Comparison of ENCODE assay signal across 9 mouse cellular contexts in the genomic region with DNA sequence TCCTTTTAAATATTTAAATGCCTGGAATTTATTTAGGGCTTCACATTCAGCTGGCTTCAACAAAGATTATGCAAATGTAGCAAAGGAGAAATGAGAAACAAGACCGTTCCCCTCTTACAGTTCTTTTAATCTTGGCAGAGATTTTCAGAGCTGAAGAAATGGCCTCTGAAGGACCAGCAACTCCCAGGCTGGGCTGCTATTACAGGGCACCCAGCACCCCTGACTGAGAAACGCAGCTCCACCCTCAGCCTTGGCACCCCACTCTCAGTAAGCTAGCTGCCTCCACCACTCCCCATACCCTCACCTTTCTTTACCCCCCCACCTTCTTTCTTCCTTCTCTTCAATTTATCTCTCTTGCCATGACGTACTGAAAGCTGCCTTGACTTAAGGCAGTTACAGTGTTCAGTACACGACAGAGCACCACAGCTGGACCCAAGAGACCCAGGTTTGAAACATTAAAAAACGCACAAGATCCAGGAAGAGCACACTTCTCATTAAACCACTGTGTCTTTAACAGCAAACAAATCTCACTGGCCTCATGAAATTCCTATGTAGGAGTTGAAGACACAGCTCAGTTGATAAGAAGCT. TPM values are rescaled to one million over a fixed set of nuclear protein-coding genes. Genes with fewer than 3 reads are reported as not detected.
DNase-seq lines count a peak whose midpoint lies in the region; ATAC-seq and TF ChIP-seq lines count a peak whose summit lies in the region.
"Had no signal": no experiment of that assay in that cellular context is flagged by ENCODE, and none has a peak within 500 bp of the region (broad histone marks: within the 10 kb centered on the region; RNA-seq: fewer than 3 reads in every experiment).

No protein-coding gene starts in this region.

- 63% methylated on average over 5 of the region's 5 CpGs for WGBS in kidney, embryonic 14.5 days
- 34% methylated on average over 5 of the region's 5 CpGs for WGBS in embryonic facial prominence, embryonic 14.5 days
- WGBS in hindbrain, embryonic 15.5 days = 25% methylated on average over 5 of the region's 5 CpGs
- WGBS in midbrain, postnatal 0 days = 17% methylated on average over 5 of the region's 5 CpGs

- DNase-seq in kidney, postnatal 4 days = no peak
- DNase-seq in embryonic facial prominence, embryonic 14.5 days (ENCODE audit: low spot score) = no peak
- no peak for DNase-seq in midbrain, postnatal 0 days (ENCODE audit: low spot score)
- DNase-seq in B cell, adult 2 months = no peak
- no peak for DNase-seq in thymus, postnatal 10 days (ENCODE audit: low spot score in 2 of 2)

- H3K27ac ChIP-seq in kidney, embryonic 14.5 days (ENCODE audit: low read depth, low read length) = peak overlapping the region; percentile 12; the same call in 1 of the 2 replicates
- peak overlapping the region; percentile 69 for H3K27ac ChIP-seq in embryonic facial prominence, embryonic 14.5 days (replicated peaks; ENCODE audit: low read depth, low read length)
- peak overlapping the region; percentile 82 for H3K27ac ChIP-seq in hindbrain, embryonic 15.5 days (replicated peaks)
- peak overlapping the region; percentile 40 for H3K27ac ChIP-seq in midbrain, postnatal 0 days (ENCODE audit: low read depth, low read length)

- H3K4me2 ChIP-seq in kidney, embryonic 14.5 days (replicated peaks; ENCODE audit: low read depth, low read length) = peak overlapping the region; percentile 37; the same call in 1 of the 2 replicates
- H3K4me2 ChIP-seq in embryonic facial prominence, embryonic 14.5 days (ENCODE audit: low read depth, low read length) = peak overlapping the region; percentile 44
- H3K4me2 ChIP-seq in hindbrain, embryonic 15.5 days = peak overlapping the region; percentile 47
- H3K4me2 ChIP-seq in midbrain, postnatal 0 days (ENCODE audit: low read depth, low read length, poor library complexity, severe bottlenecking) = peak overlapping the region; percentile 41; the same call in 1 of the 2 replicates

- no peak for TF ChIP-seq CTCF in midbrain, postnatal 0 days (IDR thresholded peaks at IDR 0.05)

- peaks cover 3% of the 10 kb centered on the region; the same call in 1 of the 2 replicates for H3K36me3 ChIP-seq in kidney, embryonic 14.5 days (ENCODE audit: control insufficient read depth, insufficient read depth, low read length)
- no peaks in the 10 kb centered on the region for H3K36me3 ChIP-seq in embryonic facial prominence, embryonic 14.5 days (ENCODE audit: control insufficient read depth, insufficient read depth, low read length)
- no peaks in the 10 kb centered on the region for H3K36me3 ChIP-seq in hindbrain, embryonic 15.5 days
- H3K36me3 ChIP-seq in midbrain, postnatal 0 days (ENCODE audit: insufficient read depth, low read length) = no peaks in the 10 kb centered on the region

- no peak overlapping the region for H3K4me3 ChIP-seq in kidney, embryonic 14.5 days (ENCODE audit: low read length)
- H3K4me3 ChIP-seq in embryonic facial prominence, embryonic 14.5 days (ENCODE audit: low read depth, low read length) = no peak overlapping the region
- 0 out of 2 replicates have a peak overlapping the region, but pooled peaks have one; percentile 1 for H3K4me3 ChIP-seq in hindbrain, embryonic 15.5 days
- no peak overlapping the region for H3K4me3 ChIP-seq in midbrain, postnatal 0 days (ENCODE audit: low read depth, low read length)

- no peak overlapping the region; the same call in 1 of the 2 replicates for H3K9ac ChIP-seq in kidney, embryonic 14.5 days (ENCODE audit: low read depth, low read length)
- no peak overlapping the region for H3K9ac ChIP-seq in embryonic facial prominence, embryonic 14.5 days (ENCODE audit: low read depth, low read length)
- H3K9ac ChIP-seq in hindbrain, embryonic 15.5 days = peak overlapping the region; percentile 35; the same call in 1 of the 2 replicates
- 0 out of 2 replicates have a peak overlapping the region, but pooled peaks have one; percentile 39 for H3K9ac ChIP-seq in midbrain, postnatal 0 days (replicated peaks; ENCODE audit: low read length, poor library complexity, severe bottlenecking)

- ATAC-seq in kidney, embryonic 14.5 days (ENCODE audit: low FRiP score, low TSS enrichment) = no peak
- no peak for ATAC-seq in embryonic facial prominence, embryonic 14.5 days (ENCODE audit: low read depth)
- ATAC-seq in hindbrain, embryonic 15.5 days (ENCODE audit: low FRiP score, low read depth) = 0 out of 2 replicates have a peak, but pooled peaks have one; percentile 24
- ATAC-seq in midbrain, postnatal 0 days (ENCODE audit: low FRiP score) = peak; percentile 22; the same call in 1 of the 2 replicates
- no peak for ATAC-seq in megakaryocyte progenitor cell, adult 5-6 weeks (replicated peaks; ENCODE audit: poor library complexity)

- H3K27me3 ChIP-seq in kidney, embryonic 14.5 days (ENCODE audit: control insufficient read depth, insufficient read depth, low read length) = no peaks in the 10 kb centered on the region
- H3K27me3 ChIP-seq in embryonic facial prominence, embryonic 14.5 days (replicated peaks; ENCODE audit: control insufficient read depth, insufficient read depth, low read length) = no peaks in the 10 kb centered on the region
- no peaks in the 10 kb centered on the region for H3K27me3 ChIP-seq in hindbrain, embryonic 15.5 days
- H3K27me3 ChIP-seq in midbrain, postnatal 0 days (ENCODE audit: insufficient read depth, low read length) = no peaks in the 10 kb centered on the region

- no peaks in the 10 kb centered on the region for H3K9me3 ChIP-seq in kidney, embryonic 14.5 days (ENCODE audit: control insufficient read depth, low read length)
- H3K9me3 ChIP-seq in embryonic facial prominence, embryonic 14.5 days (ENCODE audit: control insufficient read depth, low read length) = no peaks in the 10 kb centered on the region
- H3K9me3 ChIP-seq in hindbrain, embryonic 15.5 days = no peaks in the 10 kb centered on the region
- H3K9me3 ChIP-seq in midbrain, postnatal 0 days (ENCODE audit: low read length) = no peaks in the 10 kb centered on the region

- H3K4me1 ChIP-seq in kidney, embryonic 14.5 days (ENCODE audit: control insufficient read depth, insufficient read depth, low read length) = peaks cover 50% of the 10 kb centered on the region
- peaks cover 54% of the 10 kb centered on the region for H3K4me1 ChIP-seq in embryonic facial prominence, embryonic 14.5 days (ENCODE audit: control insufficient read depth, insufficient read depth, low read length)
- H3K4me1 ChIP-seq in hindbrain, embryonic 15.5 days (replicated peaks) = peaks cover 70% of the 10 kb centered on the region
- H3K4me1 ChIP-seq in midbrain, postnatal 0 days (ENCODE audit: insufficient read depth, low read length) = peaks cover 26% of the 10 kb centered on the region; the same call in 1 of the 2 replicates

RNA-seq across cellular contexts. Expression of a gene that starts 10.4 kb away (rescaled TPM):
- polyA plus RNA-seq in kidney, embryonic 14.5 days (2014; fragmentation: Nextera tagmentation; extraction: Ambion mirVana) = 6.6 and 12.9 TPM in 2 replicates
- 10.0 and 11.0 TPM in 2 replicates for polyA plus RNA-seq in embryonic facial prominence, embryonic 14.5 days (2014; fragmentation: Nextera tagmentation; extraction: Ambion mirVana)
- polyA plus RNA-seq in hindbrain, embryonic 15.5 days (2015; fragmentation: Nextera tagmentation; extraction: Ambion mirVana) = 23.1 and 25.3 TPM in 2 replicates
- 52.6 and 53.7 TPM in 2 replicates for total RNA-seq in midbrain, postnatal 0 days (2014; rRNA removed)
- 8.8 and 10.1 TPM in 2 replicates for polyA plus RNA-seq in midbrain, postnatal 0 days (2015; fragmentation: Nextera tagmentation; extraction: Ambion mirVana)
- 0.84 and 1.5 TPM in 2 replicates for total RNA-seq in megakaryocyte progenitor cell, adult 5-6 weeks (2015)
- total RNA-seq in megakaryocyte progenitor cell, adult 5-6 weeks (2017) = 2.0 and 2.3 TPM in 2 replicates
- total RNA-seq: MEL had no signal

Comparison
In these comparisons a context has a peak if more than half of its experiments do, and no peak if none do; other contexts are left out.
1. ATAC-seq: peak in hindbrain, embryonic 15.5 days (single experiment) and midbrain, postnatal 0 days (single experiment); none in kidney, embryonic 14.5 days (single experiment), embryonic facial prominence, embryonic 14.5 days (single experiment) and megakaryocyte progenitor cell, adult 5-6 weeks (single experiment).
2. H3K27ac ChIP-seq: peak in every context shown above with its lines; median percentile 82 in hindbrain, embryonic 15.5 days; 69 in embryonic facial prominence, embryonic 14.5 days; 40 in midbrain, postnatal 0 days; 12 in kidney, embryonic 14.5 days.
3. H3K9ac ChIP-seq: peak in hindbrain, embryonic 15.5 days (single experiment) and midbrain, postnatal 0 days (single experiment); none in kidney, embryonic 14.5 days (single experiment) and embryonic facial prominence, embryonic 14.5 days (single experiment).
4. Peak in every context shown above with its lines, with median percentiles within 50 percentile points of each other: H3K4me2 ChIP-seq.